Mouse (Mus musculus) telencephalon, adult 2 months (tissue): ENCODE measurements around the gene Selplg.

ENCODE experiments used
- DNase-seq: peaks from one replicate; pipeline ENCODE4 v3.0.0-alpha.2; 2011; ENCODE audit warnings: low read depth, low spot score

Gene Selplg

GRCm38 (mm10) chr5:113832490-113832901 lies at the start of gene Selplg:
TSS of gene Selplg (minus strand) at chr5:113832644.
- DNase-seq: no peak

GRCm38 (mm10) chr5:113881136-113881535 lies 48.7 kb upstream of the Selplg start:
- DNase-seq: no peak

DNA sequence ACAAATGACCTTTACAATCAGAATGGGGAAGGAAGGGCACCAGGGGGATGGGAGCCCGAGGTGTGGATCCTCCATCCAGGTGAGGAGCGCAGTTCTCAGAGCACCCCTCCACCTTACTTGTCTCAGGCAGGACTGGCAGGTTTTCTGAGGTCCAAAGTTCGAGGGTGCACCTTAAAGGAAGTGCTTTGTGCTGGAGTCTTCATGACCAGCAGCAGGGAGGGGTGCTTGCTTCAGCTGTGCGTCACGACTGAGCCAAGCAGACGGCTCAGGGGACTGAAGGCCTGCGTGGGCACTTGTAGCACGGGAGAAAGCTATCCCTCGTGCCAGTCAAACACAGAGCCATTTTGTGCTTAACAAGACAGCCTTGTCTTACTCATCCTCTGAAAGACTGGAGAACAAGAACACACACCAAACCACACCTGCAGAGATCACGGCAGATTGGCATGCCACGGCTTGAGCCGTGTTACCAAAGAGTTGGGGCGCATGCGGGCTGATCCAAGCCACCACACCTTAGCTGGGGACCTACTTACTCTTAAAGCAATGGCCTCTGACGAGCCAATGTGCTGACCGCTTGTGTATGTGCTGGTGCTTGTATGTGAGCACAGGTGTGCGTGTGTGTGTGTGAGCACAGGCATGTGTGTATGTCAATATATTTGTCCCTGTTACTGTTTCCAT lies 46.6 kb upstream of the Selplg start:
- no peak for DNase-seq

GRCm38 (mm10) chr5:113877565-113877964 lies 45.1 kb upstream of the Selplg start:
- DNase-seq: no peak

- no peak for DNase-seq
Observed at GRCm38 (mm10) chr5:113876176-113876575, 43.7 kb upstream of the Selplg start.

- no peak for DNase-seq
Observed at GRCm38 (mm10) chr5:113875625-113876024, 43.2 kb upstream of the Selplg start.

DNA sequence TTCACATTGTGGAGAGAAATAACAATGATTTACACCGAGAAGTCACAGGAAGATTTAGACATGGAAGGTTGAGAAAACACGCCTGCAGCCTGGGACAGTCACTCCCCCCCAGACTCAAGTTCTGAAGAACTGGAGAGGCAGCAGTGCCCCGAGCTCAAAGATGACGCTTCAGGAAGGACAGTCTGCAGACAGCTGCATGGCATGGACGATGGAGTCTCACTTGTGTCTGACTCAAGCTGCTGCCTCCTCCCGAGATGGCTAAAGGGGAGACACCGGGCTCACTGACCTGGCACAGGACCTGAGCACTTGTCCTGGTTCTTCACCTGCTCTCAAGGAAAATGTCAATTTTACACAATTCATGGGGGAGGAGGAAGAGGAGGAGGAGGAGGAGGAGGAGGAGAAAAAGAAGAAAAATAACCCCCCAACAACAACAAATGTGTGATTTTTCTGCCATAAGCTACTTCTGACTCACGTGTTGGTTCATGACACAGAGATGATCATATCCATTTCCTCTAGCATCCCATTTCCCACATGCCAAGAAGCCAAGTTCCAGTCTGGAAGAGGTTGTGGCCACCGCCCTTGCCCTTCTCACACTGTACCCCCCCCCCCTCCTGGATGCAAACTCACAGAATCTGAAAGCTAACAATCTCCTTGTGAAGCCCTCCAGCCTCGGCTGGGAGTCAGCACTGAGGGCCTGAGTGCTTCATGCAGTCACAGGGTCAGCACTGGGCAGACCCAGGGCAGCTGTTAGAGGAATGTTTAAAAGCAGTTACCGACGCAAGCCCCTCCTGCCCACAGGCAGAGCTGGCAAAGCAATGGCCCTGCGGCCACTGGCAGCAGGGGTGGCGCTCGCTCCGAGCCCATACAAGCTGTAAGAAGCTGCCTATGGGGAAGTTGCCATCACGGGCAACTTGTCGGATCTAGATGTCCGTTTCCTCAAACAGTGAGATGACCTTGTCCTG lies 41.9 kb upstream of the Selplg start:
- DNase-seq: no peak

- DNase-seq: peak; percentile 84
Observed at GRCm38 (mm10) chr5:113872936-113873912, 40.8 kb upstream of the Selplg start.

GRCm38 (mm10) chr5:113871903-113872548 lies 39.6 kb upstream of the Selplg start:
- peak; percentile 50 for DNase-seq

DNA sequence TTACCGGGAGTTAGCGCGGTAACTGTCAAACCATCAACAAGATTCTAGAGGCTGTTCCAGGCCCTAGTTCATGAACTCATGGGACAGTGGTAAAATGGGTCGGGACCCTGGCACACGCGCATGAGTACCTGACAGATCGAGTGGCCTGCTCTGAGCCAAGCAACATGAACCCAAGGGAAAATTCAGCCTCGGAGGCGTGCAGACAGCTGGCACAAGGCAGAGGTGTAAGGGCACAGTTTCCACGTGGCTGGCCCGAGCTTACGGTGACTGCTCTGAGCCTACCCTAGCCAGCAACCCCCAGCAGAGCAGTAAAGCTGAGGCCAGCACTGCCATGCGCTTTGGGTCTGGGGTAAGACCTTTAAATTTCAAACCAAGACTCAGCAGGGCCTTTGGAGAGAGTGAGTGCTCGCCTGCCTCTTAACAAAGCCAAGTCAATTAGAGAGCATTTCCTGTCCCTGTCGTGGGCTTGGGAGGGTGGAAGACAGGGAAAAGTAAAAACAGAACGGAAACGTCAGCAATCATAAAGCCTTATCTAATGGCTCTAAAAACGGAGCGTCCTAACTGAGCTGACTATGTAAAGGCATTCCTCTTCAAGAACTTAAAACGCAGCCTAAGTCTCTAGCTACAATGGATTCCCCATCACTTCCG lies 38.1 kb upstream of the Selplg start:
- DNase-seq: no peak

DNA sequence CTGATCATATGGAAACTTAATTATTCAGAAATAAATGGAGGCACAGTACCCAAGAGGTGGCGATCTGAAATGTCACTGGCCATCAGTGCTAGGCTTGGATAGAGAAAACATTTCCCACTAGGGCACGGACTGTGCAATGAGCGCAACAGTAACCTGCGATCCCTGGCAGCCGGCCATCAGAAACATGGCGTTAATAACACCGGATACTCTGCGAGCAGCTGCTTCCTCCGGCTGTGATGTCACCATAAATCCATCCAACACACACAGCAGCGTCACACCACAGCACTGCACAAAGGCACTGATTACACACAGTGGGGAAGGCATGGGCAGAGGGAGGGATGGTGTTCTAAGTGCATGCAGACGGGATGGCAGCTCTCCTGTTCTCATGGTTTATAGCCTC lies 36.7 kb upstream of the Selplg start:
- DNase-seq: no peak

GRCm38 (mm10) chr5:113864992-113865391 lies 32.5 kb upstream of the Selplg start:
- DNase-seq: no peak

- no peak for DNase-seq
Observed at GRCm38 (mm10) chr5:113863994-113864393, 31.6 kb upstream of the Selplg start.

GRCm38 (mm10) chr5:113862418-113862817 lies 30.0 kb upstream of the Selplg start:
- peak; percentile 55 for DNase-seq

GRCm38 (mm10) chr5:113861294-113861693 lies 28.9 kb upstream of the Selplg start:
- no peak for DNase-seq

- no peak for DNase-seq
Observed at GRCm38 (mm10) chr5:113858971-113859370, 26.5 kb upstream of the Selplg start.

- DNase-seq: no peak
Observed at GRCm38 (mm10) chr5:113858550-113858949, 26.1 kb upstream of the Selplg start.

GRCm38 (mm10) chr5:113857631-113858030 lies 25.2 kb upstream of the Selplg start:
- DNase-seq: no peak

- DNase-seq: no peak
Observed at GRCm38 (mm10) chr5:113856631-113857030, 24.2 kb upstream of the Selplg start.

GRCm38 (mm10) chr5:113855696-113856095 lies 23.3 kb upstream of the Selplg start:
- DNase-seq: no peak
